Mouse (Mus musculus) bone marrow macrophage, adult 2 months (primary cell): ENCODE data around the gene H2-DMa. TPM values are rescaled to one million over a fixed set of nuclear protein-coding genes. Genes with fewer than 3 reads are reported as not detected.

Experiments used
- H3K27ac ChIP-seq: 2 replicates; pipeline ENCODE4 v1.5.1; 2012; ENCODE audit warnings: low read depth, low read length; ENCODE audit not compliant: insufficient read depth
- H3K4me1 ChIP-seq: 2 replicates; pipeline ENCODE4 v1.6.1; 2012; ENCODE audit warnings: low read length; ENCODE audit not compliant: control insufficient read depth, insufficient read depth
- H3K4me3 ChIP-seq: 2 replicates; pipeline ENCODE4 v1.5.1; 2012; ENCODE audit warnings: mild to moderate bottlenecking, low read length, moderate library complexity; ENCODE audit not compliant: insufficient read depth
- CTCF ChIP-seq: IDR thresholded peaks from 2 replicates; pipeline ENCODE4 v1.5.1; 2012; ENCODE audit warnings: low read depth, mild to moderate bottlenecking, low read length, moderate library complexity
- POLR2A ChIP-seq: IDR thresholded peaks from 2 replicates; pipeline ENCODE4 v1.6.1; 2012; ENCODE audit warnings: mild to moderate bottlenecking, low read depth, low read length, borderline replicate concordance
- polyA plus RNA-seq: library from polyadenylated mRNA; stranded (reverse); fragments of >200 nt; gene quantifications from 2 replicates; pipeline ENCODE4 v1.2.4, GENCODE M21; 2012; ENCODE audit not compliant: missing spikeins, insufficient read depth, insufficient read length

H2-DMa gene
- polyA plus RNA-seq, 1 experiment: 206 TPM

GRCm38 (mm10) chr17:34133289-34133688 lies 13.9 kb downstream of the H2-DMa start:
- H3K27ac ChIP-seq: no peak overlapping the region
- peaks cover 8% of the 10 kb centered on the region for H3K4me1 ChIP-seq
- H3K4me3 ChIP-seq: no peak overlapping the region
- TF ChIP-seq POLR2A (no peak), CTCF (no peak)

GRCm38 (mm10) chr17:34134451-34134850 lies 15.1 kb downstream of the H2-DMa start:
- H3K4me1 ChIP-seq: peaks cover 8% of the 10 kb centered on the region
- TF ChIP-seq POLR2A (no peak), CTCF (no peak)
- H3K4me3 ChIP-seq: no peak overlapping the region
- H3K27ac ChIP-seq: no peak overlapping the region

GRCm38 (mm10) chr17:34135297-34136224 lies 16.2 kb downstream of the H2-DMa start:
- Histone ChIP-seq H3K27ac (no peak overlapping the region), H3K4me3 (peak overlapping the region; percentile 53), H3K4me1 (peaks cover 8% of the 10 kb centered on the region)
- TF ChIP-seq CTCF (peak; percentile 100), POLR2A (no peak)

GRCm38 (mm10) chr17:34137601-34138000 lies 18.3 kb downstream of the H2-DMa start:
- no peak overlapping the region for H3K4me3 ChIP-seq
- H3K27ac ChIP-seq: no peak overlapping the region
- peaks cover 19% of the 10 kb centered on the region for H3K4me1 ChIP-seq

GRCm38 (mm10) chr17:34138655-34139054 lies 19.3 kb downstream of the H2-DMa start:
- peaks cover 26% of the 10 kb centered on the region for H3K4me1 ChIP-seq
- TF ChIP-seq CTCF (no peak), POLR2A (no peak)

More at GRCm38 (mm10) chr17:34137601-34138000, 18.3 kb downstream of the H2-DMa start:
- TF ChIP-seq POLR2A: no peak
- TF ChIP-seq CTCF: no peak

GRCm38 (mm10) chr17:34139416-34139815 lies 20.1 kb downstream of the H2-DMa start:
- no peak for TF ChIP-seq POLR2A
- no peak for TF ChIP-seq CTCF
- peaks cover 30% of the 10 kb centered on the region for H3K4me1 ChIP-seq
- no peak overlapping the region for H3K4me3 ChIP-seq
- H3K27ac ChIP-seq: no peak overlapping the region

More at GRCm38 (mm10) chr17:34138655-34139054, 19.3 kb downstream of the H2-DMa start:
- Histone ChIP-seq H3K27ac (no peak overlapping the region), H3K4me3 (no peak overlapping the region)

- no peak overlapping the region for H3K4me3 ChIP-seq
- H3K4me1 ChIP-seq: peaks cover 27% of the 10 kb centered on the region
- no peak overlapping the region for H3K27ac ChIP-seq
- TF ChIP-seq POLR2A (no peak), CTCF (no peak)
These were observed 20.9 kb downstream of the H2-DMa start for GRCm38 (mm10) chr17:34140240-34140639.

GRCm38 (mm10) chr17:34141448-34141847 lies 22.1 kb downstream of the H2-DMa start:
- H3K4me1 ChIP-seq: peaks cover 25% of the 10 kb centered on the region
- TF ChIP-seq POLR2A: no peak
- TF ChIP-seq CTCF: no peak
- no peak overlapping the region for H3K27ac ChIP-seq
- H3K4me3 ChIP-seq: no peak overlapping the region

GRCm38 (mm10) chr17:34142456-34143010 lies 23.2 kb downstream of the H2-DMa start:
- TF ChIP-seq CTCF (no peak), POLR2A (no peak)
- Histone ChIP-seq H3K4me3 (peak overlapping the region; percentile 5; the same call in 1 of the 2 replicates), H3K27ac (peak overlapping the region; percentile 94), H3K4me1 (peaks cover 25% of the 10 kb centered on the region)

GRCm38 (mm10) chr17:34143033-34143432 lies 23.7 kb downstream of the H2-DMa start, which contains the start of gene H2-DMb2:
Gene H2-DMb2, plus strand, starts transcription at chr17:34143307.
- H3K4me1 ChIP-seq: peaks cover 25% of the 10 kb centered on the region
- peak within 1 kb of the TSS; percentile 94 for H3K27ac ChIP-seq

More at GRCm38 (mm10) chr17:34143033-34143432, 23.7 kb downstream of the H2-DMa start, which contains the start of gene H2-DMb2:
- TF ChIP-seq POLR2A (no peak), CTCF (no peak)
- H3K4me3 ChIP-seq: peak within 1 kb of the TSS; percentile 28; the same call in 1 of the 2 replicates
